Mouse (Mus musculus) ES-E14 (cell line): ENCODE results near the gene Mob3b.

Source experiments
- ZC3H11A ChIP-seq: IDR thresholded peaks from 2 replicates; pipeline ENCODE4 v1.6.1; 2012; ENCODE audit warnings: low read depth, mild to moderate bottlenecking, inconsistent platforms, low read length, borderline replicate concordance
- ZNF384 ChIP-seq: IDR thresholded peaks from 2 replicates; pipeline ENCODE4 v1.6.1; 2012; ENCODE audit warnings: low read depth, low read length, inconsistent platforms

GRCm38 (mm10) chr4:35136996-35137395 is 20.3 kb downstream of the Mob3b start:
- TF ChIP-seq ZC3H11A (no peak), ZNF384 (no peak)
